Mouse (Mus musculus) limb, embryonic 11.5 days (tissue): ENCODE measurements at regions not wholly inside any gene's neighbourhood (a gene's known extent, or its start where the extent isn't known, plus 50 kb on each side); places are given as distances from the start of the nearest gene placed in this dataset.

ENCODE experiments used
- ATAC-seq: fragments of 200-750 bp; cut with Nextera tagmentation; 2 replicates; pipeline ENCODE4 v1.8.0; 2017; ENCODE audit warnings: low read depth; ENCODE audit not compliant: insufficient number of reproducible peaks, low FRiP score, low TSS enrichment
- DNase-seq: peaks from one replicate; pipeline ENCODE4 v3.0.0-alpha.2; 2015; ENCODE audit warnings: low spot score
- H3K27ac ChIP-seq: fragments of 300-500 bp; sonication (generic); replicated peaks from 2 replicates; pipeline ENCODE4 v1.5.1; 2014; ENCODE audit warnings: low read depth, mild to moderate bottlenecking, low read length
- H3K27me3 ChIP-seq: fragments of 300-500 bp; sonication (generic); 2 replicates; pipeline ENCODE4 v1.6.1; 2014; ENCODE audit warnings: mild to moderate bottlenecking, low read length, mixed read lengths; ENCODE audit not compliant: control insufficient read depth, insufficient read depth
- H3K36me3 ChIP-seq: fragments of 300-500 bp; sonication (generic); 2 replicates; pipeline ENCODE4 v1.6.1; 2014; ENCODE audit warnings: mild to moderate bottlenecking, low read length, moderate library complexity, mixed read lengths; ENCODE audit not compliant: control insufficient read depth, insufficient read depth
- H3K4me1 ChIP-seq: fragments of 300-500 bp; sonication (generic); 2 replicates; pipeline ENCODE4 v1.6.1; 2014; ENCODE audit warnings: low read length, mixed read lengths; ENCODE audit not compliant: control insufficient read depth, insufficient read depth
- H3K4me2 ChIP-seq: fragments of 300-500 bp; sonication (generic); 2 replicates; pipeline ENCODE4 v1.6.1; 2014; ENCODE audit warnings: low read depth, mild to moderate bottlenecking, moderate library complexity; ENCODE audit not compliant: severe bottlenecking
- H3K4me3 ChIP-seq: fragments of 300-500 bp; sonication (generic); 2 replicates; pipeline ENCODE4 v1.5.1; 2014; ENCODE audit warnings: low read depth, low read length
- H3K9ac ChIP-seq: fragments of 300-500 bp; sonication (generic); 2 replicates; pipeline ENCODE4 v1.6.1; 2014; ENCODE audit warnings: mild to moderate bottlenecking, low read length
- H3K9me3 ChIP-seq: fragments of 300-500 bp; sonication (generic); 2 replicates; pipeline ENCODE4 v1.6.1; 2016; ENCODE audit warnings: low read length; ENCODE audit not compliant: control insufficient read depth
- WGBS: fragments of 180-500 bp; shearing (Covaris S2); extraction: QIAGEN DNeasy Blood & Tissue Kit; methylation state at CpG from one replicate; pipeline ENCODE4 v1.1.7; 2014; 5-methylcytosine and 5-hydroxymethylcytosine counted together

DNA sequence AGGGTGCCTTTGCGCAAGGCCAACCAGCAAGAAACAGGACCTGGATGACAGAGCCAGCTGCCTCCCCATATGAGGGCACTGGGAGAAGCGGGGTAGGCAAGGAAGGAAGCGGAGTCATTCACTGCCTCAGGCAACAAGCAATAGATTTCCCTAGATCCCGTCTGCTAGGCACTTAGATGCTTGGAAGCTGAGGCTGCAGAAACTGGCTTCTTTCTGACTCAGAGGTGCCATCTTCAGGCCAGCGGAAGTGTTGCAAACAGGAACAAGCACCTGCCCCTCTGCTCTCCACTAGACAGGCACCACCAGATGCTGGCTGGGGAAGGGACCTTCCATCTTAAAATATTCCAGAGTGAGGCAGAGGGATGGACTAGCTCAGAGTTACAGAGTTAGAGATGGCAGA lies 188.0 kb downstream of the 4933412E24Rik start:
- Histone ChIP-seq H3K4me3 (no peak overlapping the region), H3K4me2 (no peak overlapping the region), H3K9ac (no peak overlapping the region), H3K9me3 (no peaks in the 10 kb centered on the region), H3K36me3 (no peaks in the 10 kb centered on the region), H3K4me1 (no peaks in the 10 kb centered on the region; the same call in 1 of the 2 replicates), H3K27me3 (no peaks in the 10 kb centered on the region), H3K27ac (no peak overlapping the region)
- peak; percentile 83 for DNase-seq
- ATAC-seq: no peak
- 19% methylated on average over 5 of the region's 5 CpGs for WGBS

DNA sequence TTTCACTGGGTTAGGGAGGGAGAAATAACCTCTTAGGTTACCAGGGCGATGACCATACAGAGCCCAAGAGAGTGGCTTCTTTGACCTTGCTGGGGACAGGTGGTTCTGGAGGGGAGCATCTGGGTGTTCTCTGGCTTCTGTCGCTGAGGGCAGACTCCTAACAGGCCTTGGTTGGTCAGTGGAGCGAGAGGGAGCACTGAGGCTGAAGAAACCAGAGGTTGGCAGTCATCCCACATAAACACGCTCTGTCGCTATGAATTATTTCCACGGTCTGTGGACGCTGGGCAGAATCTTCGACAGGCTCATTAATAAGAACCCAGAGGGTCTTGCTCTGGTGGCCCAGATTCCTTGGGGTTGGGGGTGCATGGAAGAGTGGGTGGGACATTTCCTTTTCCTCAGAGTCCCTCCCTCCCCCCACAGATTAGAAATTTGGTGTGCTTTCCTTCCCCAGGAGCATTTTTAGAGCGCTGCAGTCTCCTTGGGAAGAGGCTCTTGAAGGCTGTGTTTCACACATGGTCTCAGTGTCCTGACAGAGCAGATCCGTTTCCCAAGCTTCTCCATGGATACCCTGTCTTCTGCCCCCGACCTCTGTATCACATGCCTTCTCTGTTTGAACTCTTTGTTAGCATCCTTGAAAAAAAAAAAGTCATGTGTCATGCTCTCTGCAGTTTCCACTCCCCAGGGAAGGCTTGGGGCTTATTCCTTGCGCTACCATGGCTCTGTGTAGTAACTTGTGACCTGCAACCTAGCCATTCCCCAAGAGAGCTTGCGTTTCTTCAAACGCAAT lies 190.1 kb downstream of the 4933412E24Rik start:
- Histone ChIP-seq H3K4me2 (no peak overlapping the region), H3K27me3 (no peaks in the 10 kb centered on the region), H3K9me3 (no peaks in the 10 kb centered on the region), H3K36me3 (no peaks in the 10 kb centered on the region), H3K9ac (no peak overlapping the region), H3K27ac (no peak overlapping the region), H3K4me1 (no peaks in the 10 kb centered on the region; the same call in 1 of the 2 replicates), H3K4me3 (no peak overlapping the region)
- no peak; the same call in 1 of the 2 replicates for ATAC-seq
- 76% methylated on average over 14 of the region's 14 CpGs for WGBS
- DNase-seq: no peak

DNA sequence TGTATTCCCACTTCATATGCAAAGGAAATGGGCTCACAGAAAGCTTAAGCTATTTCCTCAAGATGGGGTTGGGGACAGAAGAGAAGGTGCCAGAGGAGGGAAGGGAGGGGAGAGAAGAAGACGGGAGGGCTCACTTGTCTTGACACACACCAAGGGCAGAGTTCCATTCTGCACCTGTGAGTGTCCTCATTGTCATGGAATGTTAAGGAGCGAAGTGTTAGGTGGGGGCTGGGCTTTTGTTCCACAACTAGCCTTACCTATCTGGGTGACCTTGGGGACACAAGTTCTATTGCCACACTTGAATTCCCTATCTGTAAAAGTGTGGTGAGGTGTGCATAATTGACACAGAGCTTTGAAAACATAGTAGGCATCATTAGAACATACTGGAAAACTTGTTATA lies 192.5 kb downstream of the 4933412E24Rik start:
- Histone ChIP-seq H3K9me3 (no peaks in the 10 kb centered on the region), H3K27ac (no peak overlapping the region), H3K4me3 (no peak overlapping the region), H3K4me1 (no peaks in the 10 kb centered on the region; the same call in 1 of the 2 replicates), H3K9ac (no peak overlapping the region), H3K4me2 (no peak overlapping the region), H3K36me3 (no peaks in the 10 kb centered on the region), H3K27me3 (no peaks in the 10 kb centered on the region)
- ATAC-seq (no peak), DNase-seq (no peak)
- 64% methylated on average over 2 of the region's 2 CpGs for WGBS

- 65% methylated on average over 3 of the region's 3 CpGs for WGBS
- Histone ChIP-seq H3K36me3 (no peaks in the 10 kb centered on the region), H3K4me2 (no peak overlapping the region), H3K4me1 (no peaks in the 10 kb centered on the region), H3K27me3 (no peaks in the 10 kb centered on the region), H3K9me3 (no peaks in the 10 kb centered on the region), H3K4me3 (no peak overlapping the region), H3K27ac (no peak overlapping the region), H3K9ac (no peak overlapping the region)
- ATAC-seq: no peak
- no peak for DNase-seq
Measured at GRCm38 (mm10) chr15:59822995-59823681, 193.3 kb downstream of the 4933412E24Rik start.

- 75% methylated on average over 10 of the region's 10 CpGs for WGBS
- Histone ChIP-seq H3K4me3 (no peak overlapping the region), H3K9me3 (no peaks in the 10 kb centered on the region), H3K9ac (no peak overlapping the region), H3K27ac (no peak overlapping the region), H3K27me3 (no peaks in the 10 kb centered on the region), H3K4me2 (no peak overlapping the region), H3K4me1 (no peaks in the 10 kb centered on the region), H3K36me3 (no peaks in the 10 kb centered on the region)
- no peak for DNase-seq
- no peak for ATAC-seq
Measured at GRCm38 (mm10) chr15:59820317-59820716, 196.1 kb downstream of the 4933412E24Rik start.

DNA sequence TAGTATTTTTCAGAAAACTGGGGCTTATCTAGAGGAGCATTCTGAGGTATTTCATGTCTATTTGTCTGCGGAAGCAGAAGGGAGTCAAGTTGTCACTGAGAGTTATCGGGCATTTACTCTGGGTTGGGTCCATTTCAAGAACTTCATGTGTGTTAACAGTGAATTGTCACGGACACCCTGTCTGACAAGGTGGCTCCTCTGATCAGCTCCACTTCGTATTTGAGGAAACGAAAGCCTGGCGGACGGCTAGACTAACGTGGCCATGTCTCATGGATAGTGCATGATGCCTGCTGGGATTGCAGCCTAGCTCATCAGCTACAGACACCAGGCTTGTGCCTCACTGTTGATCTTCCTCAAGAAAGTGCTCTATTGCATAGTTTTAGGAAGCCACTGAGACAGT lies 200.4 kb downstream of the 4933412E24Rik start:
- 93% methylated on average over 8 of the region's 8 CpGs for WGBS
- H3K36me3 ChIP-seq: no peaks in the 10 kb centered on the region
- DNase-seq (no peak), ATAC-seq (no peak)
- H3K27me3 ChIP-seq: no peaks in the 10 kb centered on the region
- H3K27ac ChIP-seq: no peak overlapping the region
- no peak overlapping the region for H3K4me3 ChIP-seq
- no peak overlapping the region for H3K9ac ChIP-seq
- H3K4me2 ChIP-seq: no peak overlapping the region
- H3K9me3 ChIP-seq: no peaks in the 10 kb centered on the region
- H3K4me1 ChIP-seq: no peaks in the 10 kb centered on the region

GRCm38 (mm10) chr15:59811566-59811965 lies 204.8 kb downstream of the 4933412E24Rik start:
- 48% methylated on average over 3 of the region's 3 CpGs for WGBS

GRCm38 (mm10) chr15:59809361-59809760 lies 207.1 kb downstream of the 4933412E24Rik start:
- H3K36me3 ChIP-seq: no peaks in the 10 kb centered on the region
- H3K27ac ChIP-seq: no peak overlapping the region
- no peaks in the 10 kb centered on the region for H3K9me3 ChIP-seq
- no peaks in the 10 kb centered on the region for H3K27me3 ChIP-seq
- H3K4me3 ChIP-seq: no peak overlapping the region
- ATAC-seq (no peak), DNase-seq (no peak)
- no peak overlapping the region for H3K4me2 ChIP-seq
- no peak overlapping the region for H3K9ac ChIP-seq
- whole genome bisulfite sequencing: 91% methylated on average over 6 of the region's 6 CpGs
- H3K4me1 ChIP-seq: no peaks in the 10 kb centered on the region

More at GRCm38 (mm10) chr15:59811566-59811965, 204.8 kb downstream of the 4933412E24Rik start:
- no peak overlapping the region for H3K9ac ChIP-seq
- ATAC-seq (no peak), DNase-seq (no peak)
- no peak overlapping the region for H3K4me2 ChIP-seq
- H3K4me1 ChIP-seq: no peaks in the 10 kb centered on the region
- no peaks in the 10 kb centered on the region for H3K36me3 ChIP-seq
- H3K9me3 ChIP-seq: no peaks in the 10 kb centered on the region
- no peaks in the 10 kb centered on the region for H3K27me3 ChIP-seq
- H3K27ac ChIP-seq: no peak overlapping the region
- H3K4me3 ChIP-seq: no peak overlapping the region
